Mouse (Mus musculus): ENCODE data around the gene Swt1.
"Not testable (repeated sequence)": the region's sequence is repeated elsewhere in the genome, so short reads cannot be mapped to it uniquely, and the experiment has no call there.

The Swt1 gene

GRCm38 (mm10) chr1:151428263-151429221 is at the start of gene Swt1, which contains the start of gene Trmt1l:
Gene Swt1, minus strand, starts transcription at chr1:151428455.
Gene Trmt1l, plus strand, starts transcription at chr1:151428542.
- DNase-seq (ENCODE audit: low spot score) = peak; percentile 98

- not testable (repeated sequence) for DNase-seq (ENCODE audit: low spot score)
These were observed 44.1 kb upstream of the Swt1 start for GRCm38 (mm10) chr1:151472386-151472785.

DNA sequence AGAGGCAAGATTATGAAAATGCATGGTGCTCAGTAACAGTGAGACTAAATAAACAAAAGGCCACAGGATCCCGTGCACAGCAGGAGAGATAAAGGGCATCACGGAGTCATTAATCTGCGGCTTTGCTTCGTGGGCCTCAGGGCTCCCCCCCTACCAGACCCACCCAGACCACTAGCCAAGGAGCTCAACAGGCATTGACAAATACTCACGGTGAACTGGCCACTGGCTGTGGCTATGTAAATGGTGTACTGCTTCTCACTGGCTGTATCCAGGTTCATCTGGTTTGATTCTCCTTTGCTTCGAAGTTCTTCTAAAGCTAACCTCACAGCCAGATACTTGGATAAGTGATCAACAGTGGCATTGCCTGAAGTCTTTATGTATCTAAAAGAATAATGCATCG is 43.2 kb upstream of the Swt1 start:
- no peak for DNase-seq (ENCODE audit: low spot score)

- DNase-seq (ENCODE audit: low spot score) = no peak
These were observed 38.3 kb upstream of the Swt1 start for GRCm38 (mm10) chr1:151466571-151466970.

DNA sequence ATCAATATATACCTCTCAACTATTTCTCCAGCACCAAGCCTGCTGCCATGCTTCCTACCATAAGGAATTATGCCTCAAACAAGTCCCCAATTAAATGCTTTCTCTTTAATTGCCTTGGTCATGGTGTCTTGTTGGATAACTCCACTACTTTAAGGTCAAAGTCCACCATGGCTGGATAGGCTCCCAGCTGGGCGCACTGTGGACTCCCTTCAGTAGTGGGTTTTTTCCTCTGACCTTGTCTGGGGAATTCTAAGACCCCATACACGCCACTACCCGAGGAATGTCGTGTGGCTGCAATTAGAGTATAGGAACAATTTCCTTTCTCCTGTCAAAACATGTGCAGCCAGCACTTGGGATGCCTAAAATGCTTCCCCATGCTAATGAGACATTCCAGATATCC is 36.7 kb upstream of the Swt1 start:
- DNase-seq (ENCODE audit: low spot score) = no peak

DNA sequence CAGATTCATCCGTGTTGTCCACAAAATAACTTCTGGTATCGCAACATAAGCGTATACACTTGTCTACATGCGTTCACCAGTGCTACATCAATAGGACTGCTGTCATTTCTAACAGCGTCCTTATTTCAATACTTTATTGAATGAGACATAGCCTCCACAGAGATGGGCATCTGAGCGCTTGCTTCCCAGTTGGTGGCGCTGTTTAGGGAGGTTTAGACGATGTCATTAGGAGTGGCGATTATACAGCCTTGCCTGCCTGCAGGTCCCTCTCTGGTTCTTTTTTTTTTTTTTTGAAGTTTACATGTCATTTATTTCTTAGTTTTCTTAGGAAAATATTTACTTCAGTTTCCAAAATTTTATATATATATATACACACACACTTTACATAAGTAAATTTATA is 33.0 kb upstream of the Swt1 start:
- DNase-seq (ENCODE audit: low spot score) = no peak

DNA sequence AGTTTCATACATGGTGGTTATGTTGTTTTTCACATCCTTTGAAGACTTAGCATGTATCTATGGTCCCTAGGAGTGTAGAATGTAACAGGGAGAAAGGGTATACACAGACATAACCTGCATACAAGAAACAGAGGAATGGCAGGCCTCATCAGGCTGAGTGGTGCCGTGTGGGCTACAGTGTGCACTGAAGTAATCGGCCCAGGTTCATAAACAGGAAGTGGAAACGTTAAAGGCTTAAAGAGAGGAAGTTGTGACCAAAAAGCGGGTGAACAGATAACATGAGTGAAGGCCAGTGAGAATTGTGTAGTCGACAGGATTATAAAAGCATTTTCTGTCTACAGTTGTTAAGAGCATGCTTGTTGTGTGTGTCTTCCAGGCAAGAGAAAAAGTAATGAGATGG is 28.8 kb upstream of the Swt1 start:
- no peak for DNase-seq (ENCODE audit: low spot score)

DNA sequence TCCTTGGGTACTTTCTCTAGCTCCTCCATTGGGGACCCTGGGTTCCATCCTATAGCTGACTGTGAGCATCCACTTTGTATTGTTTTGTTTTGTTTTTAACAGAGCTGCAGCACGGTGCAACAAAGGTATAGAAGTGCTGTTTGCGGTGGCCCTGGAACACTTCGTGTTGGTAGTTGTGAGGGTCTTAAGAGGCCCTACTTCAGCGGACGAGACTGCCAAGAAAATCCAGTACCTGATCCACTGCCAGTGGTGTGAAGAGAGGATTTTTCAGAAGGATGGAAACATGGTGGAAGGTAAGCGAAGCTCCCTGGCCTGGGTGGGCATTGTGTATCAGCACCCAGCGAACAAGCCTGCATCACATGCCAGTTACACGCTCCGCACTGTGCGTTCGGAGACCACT is 23.7 kb upstream of the Swt1 start:
- no peak for DNase-seq (ENCODE audit: low spot score)

DNA sequence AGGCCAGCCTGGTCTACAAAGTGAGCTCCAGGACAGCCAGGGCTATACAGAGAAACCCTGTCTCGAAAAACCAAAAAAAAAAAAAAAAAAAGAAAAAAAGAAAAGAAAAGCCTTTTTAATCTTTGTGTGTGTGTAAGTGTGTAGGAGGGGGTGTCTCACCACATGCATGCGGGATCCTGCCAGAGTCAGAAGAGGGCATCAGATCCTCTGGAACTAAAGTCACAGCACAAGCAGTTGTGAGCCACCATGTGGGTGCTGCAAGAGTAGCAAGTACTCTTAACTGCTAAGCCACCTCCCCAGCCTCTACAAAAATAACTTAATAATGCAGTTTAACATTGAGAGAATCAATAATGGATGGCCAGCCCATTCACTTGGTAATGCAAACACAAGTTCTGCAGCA is 22.6 kb upstream of the Swt1 start:
- DNase-seq (ENCODE audit: low spot score) = no peak

DNA sequence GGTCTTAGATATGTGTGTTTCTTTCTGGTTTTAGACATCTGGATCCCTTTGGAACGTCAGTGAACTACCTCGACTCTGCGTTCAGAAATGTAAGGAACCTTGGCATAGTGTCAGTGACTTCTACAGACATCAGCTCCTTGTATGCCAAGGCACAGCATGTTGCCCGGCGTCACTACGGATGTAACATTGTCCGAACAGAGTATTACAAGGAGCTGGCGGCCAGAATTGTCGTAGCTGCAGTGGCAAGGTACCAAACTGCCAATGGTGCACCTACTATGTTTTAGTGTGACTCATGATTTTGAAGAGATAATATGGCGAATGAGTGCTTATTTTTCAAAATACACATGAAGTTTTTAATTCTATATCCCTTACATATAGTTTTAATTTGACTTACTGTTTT is 21.6 kb upstream of the Swt1 start:
- DNase-seq (ENCODE audit: low spot score) = no peak

DNA sequence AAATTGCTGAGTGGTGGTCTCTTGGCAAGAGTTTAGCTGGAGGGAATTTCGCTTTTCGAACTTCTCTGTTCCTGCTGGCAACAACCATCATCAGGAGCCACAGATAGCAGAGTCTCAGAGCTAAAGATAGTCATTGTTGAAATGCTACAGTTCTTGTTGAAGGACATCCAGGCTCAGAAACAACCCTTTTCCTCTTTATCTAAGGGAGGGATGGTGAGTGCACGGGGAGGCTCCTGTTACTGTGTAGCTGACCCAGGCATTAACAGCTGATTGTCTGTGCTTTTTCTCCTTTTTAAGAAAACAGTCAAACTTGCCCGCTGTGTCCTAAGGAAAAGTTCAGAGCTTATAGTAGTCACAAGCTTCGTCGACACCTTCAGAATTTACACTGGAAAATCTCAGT is 7.2 kb upstream of the Swt1 start:
- DNase-seq (ENCODE audit: low spot score) = no peak

DNA sequence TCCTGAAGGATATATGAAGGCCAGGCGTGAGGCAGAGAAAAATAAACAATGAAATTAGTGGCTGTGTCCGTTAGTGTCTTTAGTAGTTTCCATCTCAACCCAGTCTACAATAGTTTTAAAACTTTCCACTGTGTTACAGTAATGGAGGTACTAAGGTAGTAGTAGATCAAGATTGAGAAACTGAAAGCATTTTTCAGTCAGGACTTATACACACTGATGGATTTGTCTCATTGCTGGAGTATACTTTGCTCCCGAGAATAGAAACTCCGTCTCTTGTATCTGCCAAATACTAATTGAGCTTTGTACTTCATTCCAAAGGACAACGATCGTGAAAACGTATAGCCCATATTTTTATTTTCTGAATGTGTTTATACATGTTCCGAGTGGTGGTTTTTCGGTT is 1.1 kb upstream of the Swt1 start:
- no peak for DNase-seq (ENCODE audit: low spot score)

DNA sequence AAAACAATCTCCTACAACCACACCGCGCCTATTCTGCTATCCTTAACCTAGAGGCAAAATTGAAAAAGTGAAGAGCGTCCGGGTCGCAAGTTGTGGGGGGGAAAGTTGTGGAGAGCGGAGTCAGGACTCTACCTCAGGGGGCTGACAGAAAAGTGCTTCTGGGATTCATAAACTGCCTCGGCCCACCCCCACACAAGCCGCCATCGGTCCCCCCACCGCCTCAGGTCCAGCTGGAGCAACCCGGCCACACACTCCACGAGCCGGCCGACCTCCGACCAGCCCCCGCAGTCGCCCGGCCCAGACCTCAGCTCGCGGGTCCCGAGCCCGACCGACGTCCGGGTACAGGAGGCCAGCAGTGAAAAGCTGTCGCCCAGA is 380 bp downstream of the Swt1 start:
- DNase-seq (ENCODE audit: low spot score) = no peak

- peak; percentile 65 for DNase-seq (ENCODE audit: low spot score)
These were observed 1.2 kb downstream of the Swt1 start for GRCm38 (mm10) chr1:151426947-151427600.

DNA sequence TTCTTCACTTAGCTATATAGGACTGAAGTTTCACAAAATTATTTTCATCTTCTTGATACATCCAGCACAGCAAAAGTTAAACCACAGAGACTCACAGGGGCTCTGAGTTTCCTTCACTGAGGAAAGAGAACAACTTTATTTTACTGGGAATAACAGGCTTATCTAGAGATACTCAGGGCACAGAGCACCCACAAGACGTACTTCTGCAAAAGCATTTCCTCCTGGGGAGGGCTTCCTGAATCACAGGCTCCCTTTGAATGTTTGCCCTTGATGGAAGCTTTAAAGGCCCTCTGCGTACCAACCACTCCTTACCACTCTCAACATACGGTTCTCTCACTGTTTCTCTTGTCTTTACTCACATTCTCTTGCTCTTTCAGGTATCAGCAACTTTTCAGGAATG is 6.1 kb downstream of the Swt1 start:
- DNase-seq (ENCODE audit: low spot score) = no peak

DNA sequence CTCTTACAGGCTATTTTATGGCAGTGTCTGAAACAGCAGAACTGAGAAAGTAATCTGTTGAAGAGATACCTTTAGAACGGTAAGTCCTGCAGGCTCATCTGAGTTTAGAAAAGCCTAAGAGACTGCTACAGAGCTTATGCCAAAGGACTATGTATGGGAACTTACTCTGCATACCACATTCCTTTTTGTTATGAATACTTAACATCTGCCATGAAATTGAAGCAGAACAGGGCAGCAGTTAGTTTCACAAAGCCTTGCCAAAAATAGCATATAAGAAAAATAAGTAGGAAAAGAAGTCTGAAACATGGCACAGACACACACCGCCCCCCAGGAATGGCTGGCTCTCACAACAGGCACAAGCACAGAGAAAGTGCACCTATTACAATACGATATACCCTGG is 18.4 kb downstream of the Swt1 start:
- DNase-seq (ENCODE audit: low spot score) = no peak

DNA sequence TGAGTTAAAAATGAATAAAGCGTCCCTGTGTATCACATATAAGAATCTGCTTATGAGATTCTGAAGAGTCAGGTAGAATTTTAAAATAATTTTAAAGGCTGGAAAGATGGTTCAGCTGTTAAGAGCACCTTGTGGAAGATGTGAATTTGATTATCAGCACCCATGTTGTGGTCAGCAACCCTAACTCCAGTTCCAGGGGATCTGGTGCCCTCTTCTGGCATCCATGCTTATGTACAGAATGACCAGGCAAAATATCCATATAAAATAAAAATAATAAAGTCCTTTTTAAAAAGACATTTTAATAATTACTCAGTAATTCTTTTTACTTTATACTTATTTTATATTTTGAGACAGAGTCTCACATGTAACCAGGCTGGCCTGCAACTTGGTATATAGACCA is 38.2 kb downstream of the Swt1 start:
- DNase-seq (ENCODE audit: low spot score) = no peak

- no peak for DNase-seq (ENCODE audit: low spot score)
These were observed 50.9 kb downstream of the Swt1 start for GRCm38 (mm10) chr1:151377353-151377752.

GRCm38 (mm10) chr1:151372823-151373222 is 55.4 kb downstream of the Swt1 start:
- no peak for DNase-seq (ENCODE audit: low spot score)

DNA sequence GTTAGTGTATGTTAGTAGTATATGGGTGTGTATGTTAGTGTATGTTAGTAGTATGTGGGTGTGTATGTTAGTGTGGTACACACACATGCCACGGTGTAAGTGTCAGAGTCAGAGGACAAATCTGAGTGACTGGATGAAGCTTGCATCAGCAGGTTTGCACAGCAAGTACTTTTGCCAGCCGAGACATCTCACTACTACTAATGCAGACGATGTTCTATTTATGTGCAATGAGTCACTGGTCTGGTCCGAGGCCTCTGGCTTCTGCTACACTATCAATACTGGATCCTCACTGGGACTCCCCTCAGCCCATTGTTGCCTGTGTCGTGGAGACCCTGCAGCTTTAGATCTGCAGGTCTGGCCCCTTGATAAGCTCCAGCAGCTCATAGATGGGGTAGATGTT is 56.7 kb downstream of the Swt1 start:
- DNase-seq (ENCODE audit: low spot score) = no peak

DNA sequence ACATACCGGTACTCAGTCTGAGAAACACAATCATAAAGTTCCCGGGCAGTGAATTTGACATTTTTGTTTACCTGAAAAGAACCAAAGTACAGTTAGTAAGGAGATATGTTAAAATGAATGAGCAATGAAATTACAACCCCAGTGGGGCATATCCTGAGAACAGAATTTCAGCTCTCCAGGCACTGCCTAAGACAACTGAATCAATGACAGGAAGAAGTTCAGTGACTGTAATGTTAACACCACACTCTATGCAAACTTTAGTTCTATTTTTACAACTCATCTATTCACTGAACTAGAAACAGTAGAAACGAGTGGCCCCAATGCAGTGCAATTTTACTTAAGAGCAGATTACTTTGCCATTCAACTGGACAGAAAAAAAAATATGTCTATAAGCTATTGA is 57.7 kb downstream of the Swt1 start:
- no peak for DNase-seq (ENCODE audit: low spot score)

- no peak for DNase-seq (ENCODE audit: low spot score)
These were observed 59.8 kb downstream of the Swt1 start for GRCm38 (mm10) chr1:151368444-151368843.

DNA sequence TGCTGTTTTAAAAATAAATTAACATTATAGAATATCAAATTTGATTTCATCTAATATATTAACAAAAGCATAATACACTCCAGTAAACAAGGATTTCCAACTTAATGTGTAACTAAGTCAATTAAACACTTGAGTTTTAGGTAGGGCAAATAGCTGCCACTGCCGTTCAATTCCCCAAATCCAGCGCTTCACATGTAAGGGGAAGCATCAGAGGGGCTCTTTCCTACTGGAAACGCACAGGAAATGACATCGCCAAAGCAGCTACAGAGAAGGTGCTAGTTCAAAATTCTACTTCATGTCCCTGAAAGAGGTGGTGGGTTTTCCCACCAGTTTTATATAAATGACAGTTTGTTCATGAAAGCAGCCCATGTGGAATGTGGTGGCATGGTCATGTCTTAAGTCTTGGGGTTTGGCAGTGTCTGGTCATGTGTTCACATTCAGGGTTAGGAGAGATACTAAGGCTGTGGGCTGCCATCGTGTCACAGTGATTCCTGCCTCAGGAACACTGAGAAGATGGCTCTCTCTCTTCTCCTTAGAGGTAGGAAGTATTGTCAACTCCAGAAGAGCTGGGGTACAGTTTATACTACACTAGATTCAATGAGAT is 60.4 kb downstream of the Swt1 start:
- DNase-seq (ENCODE audit: low spot score) = no peak
